ENCODE assay signal across 8 mouse cellular contexts in genomic region chr7:29293131-29294065, GRCm38 (mm10). TPM values are rescaled to one million over a fixed set of nuclear protein-coding genes. Genes with fewer than 3 reads are reported as not detected.
DNase-seq lines count a peak whose midpoint lies in the region; ATAC-seq lines count a peak whose summit lies in the region.

No protein-coding gene starts in this region.

- 45% methylated on average over 19 of the region's 19 CpGs for WGBS in heart, embryonic 16.5 days
- WGBS in stomach, embryonic 15.5 days = 34% methylated on average over 19 of the region's 19 CpGs

- no peaks in the 10 kb centered on the region for H3K36me3 ChIP-seq in heart, embryonic 16.5 days (ENCODE audit: control insufficient read depth, insufficient read depth)
- no peaks in the 10 kb centered on the region for H3K36me3 ChIP-seq in stomach, embryonic 15.5 days

- peaks cover 19% of the 10 kb centered on the region for H3K4me1 ChIP-seq in heart, embryonic 16.5 days (ENCODE audit: control insufficient read depth, insufficient read depth, low read length)
- peaks cover 49% of the 10 kb centered on the region for H3K4me1 ChIP-seq in stomach, embryonic 15.5 days

- no peaks in the 10 kb centered on the region for H3K9me3 ChIP-seq in heart, embryonic 16.5 days (replicated peaks; ENCODE audit: control insufficient read depth, low read length)
- H3K9me3 ChIP-seq in stomach, embryonic 15.5 days = no peaks in the 10 kb centered on the region

- H3K4me2 ChIP-seq in heart, embryonic 16.5 days (ENCODE audit: low read depth, low read length) = no peak overlapping the region
- peak overlapping the region; percentile 34 for H3K4me2 ChIP-seq in stomach, embryonic 15.5 days

- no peak overlapping the region for H3K4me3 ChIP-seq in heart, embryonic 16.5 days (ENCODE audit: low read length)
- H3K4me3 ChIP-seq in stomach, embryonic 15.5 days (replicated peaks) = no peak overlapping the region

- H3K9ac ChIP-seq in heart, embryonic 16.5 days (ENCODE audit: low read length) = no peak overlapping the region
- H3K9ac ChIP-seq in stomach, embryonic 15.5 days = no peak overlapping the region

- H3K27ac ChIP-seq in heart, embryonic 16.5 days (ENCODE audit: low read length) = peak overlapping the region; percentile 59
- H3K27ac ChIP-seq in stomach, embryonic 15.5 days = peak overlapping the region; percentile 77

- no peaks in the 10 kb centered on the region for H3K27me3 ChIP-seq in heart, embryonic 16.5 days (ENCODE audit: control insufficient read depth, insufficient read depth, low read length)
- H3K27me3 ChIP-seq in stomach, embryonic 15.5 days (replicated peaks) = no peaks in the 10 kb centered on the region

- ATAC-seq in heart, embryonic 16.5 days (replicated peaks; ENCODE audit: extremely low read depth, insufficient read depth, low FRiP score) = no peak
- peak; percentile 8; the same call in 1 of the 2 replicates for ATAC-seq in stomach, embryonic 15.5 days (ENCODE audit: insufficient read depth, low FRiP score, low read depth)
- no peak for ATAC-seq in megakaryocyte-erythroid progenitor cell, adult 5-6 weeks (replicated peaks; ENCODE audit: low FRiP score, low TSS enrichment, poor library complexity, severe bottlenecking)

- peak; percentile 48 for DNase-seq in cerebellum, adult 9-11 months
- DNase-seq in cerebellum, adult 8-10 months = no peak
- peak; percentile 59 for DNase-seq in embryo, embryonic 9.5 days (ENCODE audit: extremely low spot score)
- peak; percentile 47 to 49 for DNase-seq in kidney, postnatal 36 days
- DNase-seq in Muller cell, postnatal 12 days (ENCODE audit: inconsistent ontology term) = no peak

RNA-seq across cellular contexts. Expression of gene Ppp1r14a, which starts 4.3 kb away (rescaled TPM):
- polyA plus RNA-seq in heart, embryonic 16.5 days (2015; fragmentation: Nextera tagmentation; extraction: Ambion mirVana) = 14.2 and 25.4 TPM in 2 replicates
- polyA plus RNA-seq in stomach, embryonic 15.5 days (2015; fragmentation: Nextera tagmentation; extraction: Ambion mirVana) = 42.7 and 56.7 TPM in 2 replicates
- not detected in 2 replicates for total RNA-seq in megakaryocyte-erythroid progenitor cell, adult 5-6 weeks (2014; fragmentation: Nextera tagmentation)
- not detected in 2 replicates for total RNA-seq in megakaryocyte-erythroid progenitor cell, adult 5-6 weeks (2017)

RNA-seq across cellular contexts. Expression of gene Dpf1, which starts 10.4 kb away (rescaled TPM):
- polyA plus RNA-seq in heart, embryonic 16.5 days (2015; fragmentation: Nextera tagmentation; extraction: Ambion mirVana) = 2.0 and 3.0 TPM in 2 replicates
- polyA plus RNA-seq in stomach, embryonic 15.5 days (2015; fragmentation: Nextera tagmentation; extraction: Ambion mirVana) = 7.6 and 8.2 TPM in 2 replicates
- total RNA-seq in megakaryocyte-erythroid progenitor cell, adult 5-6 weeks (2014; fragmentation: Nextera tagmentation) = 2.5 and 2.9 TPM in 2 replicates
- 0.19 and 14.6 TPM in 2 replicates for total RNA-seq in megakaryocyte-erythroid progenitor cell, adult 5-6 weeks (2017)

RNA-seq across cellular contexts. Expression of gene Spint2, which starts 11.7 kb away (rescaled TPM):
- polyA plus RNA-seq in heart, embryonic 16.5 days (2015; fragmentation: Nextera tagmentation; extraction: Ambion mirVana) = 114 and 116 TPM in 2 replicates
- 525 and 574 TPM in 2 replicates for polyA plus RNA-seq in stomach, embryonic 15.5 days (2015; fragmentation: Nextera tagmentation; extraction: Ambion mirVana)
- 34.9 and 39.2 TPM in 2 replicates for total RNA-seq in megakaryocyte-erythroid progenitor cell, adult 5-6 weeks (2014; fragmentation: Nextera tagmentation)
- 28.1 and 35.4 TPM in 2 replicates for total RNA-seq in megakaryocyte-erythroid progenitor cell, adult 5-6 weeks (2017)

RNA-seq across cellular contexts. Expression of gene 2200002D01Rik, which starts 45.1 kb away (rescaled TPM):
- polyA plus RNA-seq in heart, embryonic 16.5 days (2015; fragmentation: Nextera tagmentation; extraction: Ambion mirVana) = 7.6 and 10.3 TPM in 2 replicates
- polyA plus RNA-seq in stomach, embryonic 15.5 days (2015; fragmentation: Nextera tagmentation; extraction: Ambion mirVana) = 67.4 and 70.6 TPM in 2 replicates
- total RNA-seq in megakaryocyte-erythroid progenitor cell, adult 5-6 weeks (2014; fragmentation: Nextera tagmentation) = 0.74 and 0.98 TPM in 2 replicates
- 5.6 TPM in 1 of 2 replicates, not detected in the other for total RNA-seq in megakaryocyte-erythroid progenitor cell, adult 5-6 weeks (2017)

RNA-seq across cellular contexts. Expression of gene Yif1b, which starts 55.3 kb away (rescaled TPM):
- 116 and 125 TPM in 2 replicates for polyA plus RNA-seq in heart, embryonic 16.5 days (2015; fragmentation: Nextera tagmentation; extraction: Ambion mirVana)
- polyA plus RNA-seq in stomach, embryonic 15.5 days (2015; fragmentation: Nextera tagmentation; extraction: Ambion mirVana) = 83.7 and 85.8 TPM in 2 replicates
- total RNA-seq in megakaryocyte-erythroid progenitor cell, adult 5-6 weeks (2014; fragmentation: Nextera tagmentation) = 32.2 and 50.7 TPM in 2 replicates
- 11.4 and 23.5 TPM in 2 replicates for total RNA-seq in megakaryocyte-erythroid progenitor cell, adult 5-6 weeks (2017)

Comparison
In these comparisons a context has a peak if more than half of its experiments do, and no peak if none do; other contexts are left out.
1. DNase-seq: peak in cerebellum, adult 9-11 months (single experiment), embryo, embryonic 9.5 days (single experiment) and kidney, postnatal 36 days (2 of 2); none in cerebellum, adult 8-10 months (single experiment) and Muller cell, postnatal 12 days (single experiment).